Mouse (Mus musculus): ENCODE results near the gene Ctsg.

GRCm38 (mm10) chr14:56057722-56058121 is 44.7 kb downstream of the Ctsg start:
- TF ChIP-seq CTCF (IDR thresholded peaks at IDR 0.05; ENCODE audit: borderline replicate concordance, control insufficient read depth, extremely low read depth, insufficient read depth, low read length, poor library complexity) (no peak), POLR2A (IDR thresholded peaks at IDR 0.05; ENCODE audit: control insufficient read depth, extremely low read depth, insufficient read depth, low read length, poor library complexity) (no peak)
